Comparison of ENCODE assay signal across 8 mouse cellular contexts in genomic region chr3:51340552-51341267, GRCm38 (mm10). TPM values are rescaled to one million over a fixed set of nuclear protein-coding genes. Genes with fewer than 3 reads are reported as not detected.
DNase-seq lines count a peak whose midpoint lies in the region; ATAC-seq and TF ChIP-seq lines count a peak whose summit lies in the region.

Gene Elf2, minus strand, starts transcription at chr3:51340663.

- peak within 1 kb of the TSS; percentile 97 for H3K4me3 ChIP-seq in ES-Bruce4 (ENCODE audit: low read depth, low read length)
- H3K4me3 ChIP-seq in forebrain, embryonic 14.5 days (ENCODE audit: low read depth, low read length) = peak within 1 kb of the TSS; percentile 95
- peak within 1 kb of the TSS; percentile 95 for H3K4me3 ChIP-seq in neural tube, embryonic 14.5 days (ENCODE audit: low read depth, low read length)

- no peak for TF ChIP-seq POLR2A in ES-Bruce4 (IDR thresholded peaks at IDR 0.05; ENCODE audit: insufficient read depth, low read length)

- no peak for TF ChIP-seq CTCF in ES-Bruce4 (IDR thresholded peaks at IDR 0.05; ENCODE audit: low read depth, low read length)

- no peaks in the 10 kb centered on the region for H3K4me1 ChIP-seq in ES-Bruce4 (ENCODE audit: control insufficient read depth, insufficient read depth, low read length)
- peaks cover 5% of the 10 kb centered on the region; the same call in 1 of the 2 replicates for H3K4me1 ChIP-seq in forebrain, embryonic 14.5 days (ENCODE audit: control insufficient read depth, insufficient read depth, low read length)
- 0 out of 2 replicates have a peak, but pooled peaks cover 3% of the 10 kb centered on the region for H3K4me1 ChIP-seq in neural tube, embryonic 14.5 days (ENCODE audit: control insufficient read depth, insufficient read depth, low read length)

- peak; percentile 92 for DNase-seq in forebrain, embryonic 14.5 days (ENCODE audit: low spot score)
- peak; percentile 90 to 94 for DNase-seq in heart, postnatal 10 days
- no peak for DNase-seq in large intestine, adult 2 months (ENCODE audit: low read depth, low spot score)
- DNase-seq in lung, adult 18-20 months = peak; percentile 90 to 91
- peak; percentile 90 for DNase-seq in testis, postnatal 10 days (ENCODE audit: low spot score)

- ATAC-seq in cerebellum, adult (ENCODE audit: insufficient number of reproducible peaks, low FRiP score, low TSS enrichment) = peak; percentile 70
- ATAC-seq in forebrain, embryonic 14.5 days = peak; percentile 86
- peak; percentile 82 for ATAC-seq in neural tube, embryonic 14.5 days (ENCODE audit: low read depth)

- intact Hi-C loops in heart, postnatal 10 days (cut with DNase I) = no loop called here

- peak within 1 kb of the TSS; percentile 60 for H3K27ac ChIP-seq in ES-Bruce4 (ENCODE audit: insufficient read depth, low read length)
- H3K27ac ChIP-seq in forebrain, embryonic 14.5 days (ENCODE audit: low read depth, low read length) = peak within 1 kb of the TSS; percentile 100
- peak within 1 kb of the TSS; percentile 98 for H3K27ac ChIP-seq in neural tube, embryonic 14.5 days (ENCODE audit: low read depth, low read length)

- H3K4me2 ChIP-seq in forebrain, embryonic 14.5 days (ENCODE audit: low read length) = peak within 1 kb of the TSS; percentile 82
- peak within 1 kb of the TSS; percentile 83 for H3K4me2 ChIP-seq in neural tube, embryonic 14.5 days (ENCODE audit: low read depth, low read length)

- H3K9ac ChIP-seq in ES-Bruce4 (ENCODE audit: low read depth, poor library complexity, severe bottlenecking) = peak within 1 kb of the TSS; percentile 94
- H3K9ac ChIP-seq in forebrain, embryonic 14.5 days (ENCODE audit: low read length) = peak within 1 kb of the TSS; percentile 95
- H3K9ac ChIP-seq in neural tube, embryonic 14.5 days (replicated peaks; ENCODE audit: low read depth, low read length) = peak within 1 kb of the TSS; percentile 97

- WGBS in forebrain, embryonic 14.5 days = under 1% methylated on average over 54 of the region's 87 CpGs
- WGBS in large intestine, adult 2 months = under 1% methylated on average over 85 of the region's 87 CpGs
- WGBS in neural tube, embryonic 14.5 days = 1% methylated on average over 67 of the region's 87 CpGs

- H3K9me3 ChIP-seq in ES-Bruce4 (replicated peaks; ENCODE audit: control insufficient read depth, insufficient read depth, low read length, poor library complexity, severe bottlenecking) = no peaks in the 10 kb centered on the region
- H3K9me3 ChIP-seq in forebrain, embryonic 14.5 days (replicated peaks; ENCODE audit: control insufficient read depth, low read length) = no peaks in the 10 kb centered on the region
- no peaks in the 10 kb centered on the region for H3K9me3 ChIP-seq in neural tube, embryonic 14.5 days (ENCODE audit: control insufficient read depth, low read length)

- H3K27me3 ChIP-seq in ES-Bruce4 (ENCODE audit: control insufficient read depth, insufficient read depth, low read length, poor library complexity, severe bottlenecking) = peaks cover 6% of the 10 kb centered on the region
- no peaks in the 10 kb centered on the region for H3K27me3 ChIP-seq in forebrain, embryonic 14.5 days (replicated peaks; ENCODE audit: control insufficient read depth, insufficient read depth, low read length)
- no peaks in the 10 kb centered on the region for H3K27me3 ChIP-seq in neural tube, embryonic 14.5 days (ENCODE audit: control insufficient read depth, insufficient read depth, low read length)

- no peaks in the 10 kb centered on the region for H3K36me3 ChIP-seq in ES-Bruce4 (ENCODE audit: control insufficient read depth, insufficient read depth, low read length, poor library complexity, severe bottlenecking)
- H3K36me3 ChIP-seq in forebrain, embryonic 14.5 days (ENCODE audit: control insufficient read depth, insufficient read depth, low read length) = no peaks in the 10 kb centered on the region
- no peaks in the 10 kb centered on the region for H3K36me3 ChIP-seq in neural tube, embryonic 14.5 days (ENCODE audit: control insufficient read depth, insufficient read depth, low read length)

- TF ChIP-seq EP300 in ES-Bruce4 (IDR thresholded peaks at IDR 0.05; ENCODE audit: insufficient read depth, low read depth, low read length) = no peak

RNA-seq across cellular contexts. Expression of gene Elf2, which starts in this region (rescaled TPM):
- polyA plus RNA-seq in ES-Bruce4 (2011; ENCODE audit: insufficient read depth, insufficient read length, low read depth, missing spikeins) = 52.8 and 57.7 TPM in 2 replicates
- 37.2 and 49.9 TPM in 2 replicates for polyA plus RNA-seq in forebrain, embryonic 14.5 days (2014; fragmentation: Nextera tagmentation; extraction: Ambion mirVana)
- total RNA-seq in heart, postnatal 10 days (2021) = 10 to 100 TPM; 79.8 to 85.1 TPM
- polyA plus RNA-seq in large intestine, adult 2 months (2012; rRNA removed) = 19.9 and 27.6 TPM in 2 replicates
- polyA plus RNA-seq in neural tube, embryonic 14.5 days (2014; fragmentation: Nextera tagmentation; extraction: Ambion mirVana) = 28.1 and 29.4 TPM in 2 replicates
